Mouse (Mus musculus) c-Kit-negative CD71-positive TER-119-positive erythroid progenitor cells, embryonic 14.5 days (primary cell): ENCODE data around the gene Adamtsl2.

Experiments
- DNase-seq: peaks from one replicate; pipeline ENCODE4 v3.0.0-alpha.2; 2013; ENCODE audit warnings: low read depth, low spot score

The Adamtsl2 gene

GRCm38 (mm10) chr2:27075485-27075884 is 3.7 kb upstream of the Adamtsl2 start:
- no peak for DNase-seq

- no peak for DNase-seq
Measured at GRCm38 (mm10) chr2:27077655-27078244, 1.4 kb upstream of the Adamtsl2 start.

GRCm38 (mm10) chr2:27078312-27078711 is 867 bp upstream of the Adamtsl2 start:
- DNase-seq, result no peak

GRCm38 (mm10) chr2:27079649-27080048 is 470 bp downstream of the Adamtsl2 start:
- DNase-seq, result no peak

- no peak for DNase-seq
Measured at GRCm38 (mm10) chr2:27083761-27084475, 4.7 kb downstream of the Adamtsl2 start.

GRCm38 (mm10) chr2:27084963-27085362 is 5.8 kb downstream of the Adamtsl2 start:
- DNase-seq, result no peak

GRCm38 (mm10) chr2:27085801-27086200 is 6.6 kb downstream of the Adamtsl2 start:
- no peak for DNase-seq

- no peak for DNase-seq
Measured at GRCm38 (mm10) chr2:27086483-27087010, 7.4 kb downstream of the Adamtsl2 start.

GRCm38 (mm10) chr2:27087581-27087980 is 8.4 kb downstream of the Adamtsl2 start:
- no peak for DNase-seq

GRCm38 (mm10) chr2:27088071-27088644 is 9.0 kb downstream of the Adamtsl2 start:
- DNase-seq, result no peak

GRCm38 (mm10) chr2:27088700-27089099 is 9.5 kb downstream of the Adamtsl2 start:
- DNase-seq, result no peak

GRCm38 (mm10) chr2:27089238-27089637 is 10.1 kb downstream of the Adamtsl2 start:
- DNase-seq, result no peak

GRCm38 (mm10) chr2:27095178-27095577 is 16.0 kb downstream of the Adamtsl2 start:
- no peak for DNase-seq

- no peak for DNase-seq
Measured at GRCm38 (mm10) chr2:27096341-27096981, 17.3 kb downstream of the Adamtsl2 start.

GRCm38 (mm10) chr2:27097241-27097656 is 18.1 kb downstream of the Adamtsl2 start:
- no peak for DNase-seq

- DNase-seq, result no peak
Measured at GRCm38 (mm10) chr2:27097776-27098175, 18.6 kb downstream of the Adamtsl2 start.

GRCm38 (mm10) chr2:27103554-27103953 is 24.4 kb downstream of the Adamtsl2 start:
- no peak for DNase-seq

GRCm38 (mm10) chr2:27106816-27107215 is 27.6 kb downstream of the Adamtsl2 start:
- no peak for DNase-seq

GRCm38 (mm10) chr2:27108144-27108543 is 29.0 kb downstream of the Adamtsl2 start:
- no peak for DNase-seq

- no peak for DNase-seq
Measured at GRCm38 (mm10) chr2:27109052-27109451, 29.9 kb downstream of the Adamtsl2 start.

- no peak for DNase-seq
Measured at GRCm38 (mm10) chr2:27112585-27112984, 33.4 kb downstream of the Adamtsl2 start.

- no peak for DNase-seq
Measured at GRCm38 (mm10) chr2:27114169-27114568, 35.0 kb downstream of the Adamtsl2 start.
